Mouse (Mus musculus): ENCODE measurements around the gene Serpina7. TPM values are rescaled to one million over a fixed set of nuclear protein-coding genes. Genes with fewer than 3 reads are reported as not detected.

Gene Serpina7
- polyA plus RNA-seq (2015; fragmentation: Nextera tagmentation; extraction: Ambion mirVana) = 0.14 TPM in 1 of 2 replicates, not detected in the other

- no peaks in the 10 kb centered on the region for H3K36me3 ChIP-seq
- no peak within 1 kb of the TSS for H3K27ac ChIP-seq
- H3K9me3 ChIP-seq = no peaks in the 10 kb centered on the region
- ATAC-seq = no peak
- H3K4me3 ChIP-seq (replicated peaks) = no peak within 1 kb of the TSS
- no peaks in the 10 kb centered on the region for H3K27me3 ChIP-seq (replicated peaks)
- H3K4me1 ChIP-seq (replicated peaks) = no peaks in the 10 kb centered on the region
- H3K9ac ChIP-seq = no peak within 1 kb of the TSS
- no peak within 1 kb of the TSS for H3K4me2 ChIP-seq (replicated peaks)
Observed at GRCm38 (mm10) chrX:139085077-139085476, at the start of gene Serpina7. Gene Serpina7 (minus strand): TSS chrX:139085236.

DNA sequence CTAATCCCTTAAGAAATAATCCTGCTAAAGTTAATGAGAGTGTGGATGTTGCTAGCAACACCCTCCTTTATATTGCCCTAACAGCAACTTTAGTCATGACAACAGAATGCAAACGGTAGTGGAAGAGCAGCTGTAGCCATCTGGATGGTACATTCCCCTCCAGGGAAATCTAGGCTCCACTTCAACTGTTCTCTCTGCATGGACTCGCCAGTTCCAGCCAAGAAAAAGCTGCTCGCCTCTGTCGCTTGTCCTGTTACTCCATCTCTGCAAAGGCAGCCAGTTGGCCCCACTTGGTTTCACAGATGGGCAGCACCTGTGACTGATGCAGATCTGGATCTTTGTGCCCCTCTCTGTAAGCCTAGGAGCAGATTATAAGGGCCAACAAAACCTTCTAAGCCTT lies 49.0 kb upstream of the Serpina7 start:
- 55% methylated on average over 4 of the region's 4 CpGs for WGBS
- H3K27ac ChIP-seq = no peak overlapping the region
- no peak overlapping the region for H3K4me2 ChIP-seq (replicated peaks)
- H3K9ac ChIP-seq = no peak overlapping the region
- H3K4me1 ChIP-seq (replicated peaks) = no peaks in the 10 kb centered on the region
- H3K4me3 ChIP-seq (replicated peaks) = no peak overlapping the region
- no peak for ATAC-seq
- H3K27me3 ChIP-seq (replicated peaks) = no peaks in the 10 kb centered on the region
- H3K9me3 ChIP-seq = no peaks in the 10 kb centered on the region
- H3K36me3 ChIP-seq = no peaks in the 10 kb centered on the region

DNA sequence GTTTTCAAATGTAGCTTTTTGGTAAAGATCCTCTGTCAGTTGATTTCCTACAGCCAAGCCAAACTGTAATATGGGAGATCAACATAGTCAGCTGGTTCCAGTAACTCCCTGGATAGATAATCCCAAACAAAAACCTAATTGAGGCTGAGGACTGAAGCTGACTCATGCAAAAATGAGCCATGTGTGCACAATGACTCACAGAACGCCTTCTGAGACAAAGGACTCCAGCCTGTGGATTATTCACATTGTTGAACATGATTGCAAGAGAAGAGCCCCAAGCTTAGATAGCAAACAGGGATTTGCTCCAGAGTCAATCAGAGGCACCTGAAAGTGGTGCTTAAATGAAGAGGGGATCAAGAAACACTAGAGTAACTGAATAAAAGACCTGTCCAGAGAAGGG lies 12.2 kb upstream of the Serpina7 start:
- no peak overlapping the region for H3K4me2 ChIP-seq (replicated peaks)
- ATAC-seq = no peak
- no peaks in the 10 kb centered on the region for H3K27me3 ChIP-seq (replicated peaks)
- no peaks in the 10 kb centered on the region for H3K36me3 ChIP-seq
- H3K4me1 ChIP-seq (replicated peaks) = no peaks in the 10 kb centered on the region
- no peak overlapping the region for H3K4me3 ChIP-seq (replicated peaks)
- no peak overlapping the region for H3K27ac ChIP-seq
- H3K9ac ChIP-seq = no peak overlapping the region
- WGBS = 66% methylated on average over 1 of the region's 1 CpGs
- H3K9me3 ChIP-seq = no peaks in the 10 kb centered on the region

GRCm38 (mm10) chrX:139085943-139086342 lies 907 bp upstream of the Serpina7 start, which contains the start of gene 4930513O06Rik:
Gene 4930513O06Rik (plus strand): TSS chrX:139086243.
- H3K9me3 ChIP-seq = no peaks in the 10 kb centered on the region
- H3K4me2 ChIP-seq (replicated peaks) = no peak within 1 kb of the TSS
- H3K9ac ChIP-seq = no peak within 1 kb of the TSS
- H3K27ac ChIP-seq = no peak within 1 kb of the TSS
- H3K4me3 ChIP-seq (replicated peaks) = no peak within 1 kb of the TSS
- WGBS = 96% methylated on average over 1 of the region's 1 CpGs
- no peaks in the 10 kb centered on the region for H3K27me3 ChIP-seq (replicated peaks)
- H3K36me3 ChIP-seq = no peaks in the 10 kb centered on the region
- ATAC-seq = no peak
- H3K4me1 ChIP-seq (replicated peaks) = no peaks in the 10 kb centered on the region

DNA sequence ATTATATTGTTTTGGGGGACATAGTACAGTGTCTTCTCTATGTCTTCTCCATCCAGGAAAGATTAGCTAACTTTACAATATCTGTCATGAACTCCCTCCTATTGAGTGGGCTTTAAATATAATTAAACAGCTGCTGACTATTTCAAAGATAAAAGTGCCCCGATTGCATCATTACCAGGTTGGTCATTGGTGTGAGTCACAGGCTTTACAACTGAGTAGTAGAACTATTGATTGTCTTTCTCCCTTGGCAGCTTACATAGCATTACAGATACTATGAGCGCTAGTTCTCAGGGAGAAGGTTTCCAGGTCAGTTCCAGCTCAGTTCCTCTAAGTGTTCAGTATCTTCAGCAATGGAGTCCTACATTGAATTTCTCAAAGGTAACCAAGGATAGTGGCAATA lies 6.5 kb downstream of the Serpina7 start:
- ATAC-seq = no peak
- Histone ChIP-seq H3K36me3 (no peaks in the 10 kb centered on the region), H3K4me1 (replicated peaks) (no peaks in the 10 kb centered on the region), H3K9ac (no peak overlapping the region), H3K4me3 (replicated peaks) (no peak overlapping the region), H3K9me3 (no peaks in the 10 kb centered on the region), H3K27ac (no peak overlapping the region), H3K27me3 (replicated peaks) (no peaks in the 10 kb centered on the region), H3K4me2 (replicated peaks) (no peak overlapping the region)
- 87% methylated on average over 2 of the region's 2 CpGs for WGBS

GRCm38 (mm10) chrX:139064078-139064477 lies 21.0 kb downstream of the Serpina7 start:
- Histone ChIP-seq H3K4me1 (replicated peaks) (no peaks in the 10 kb centered on the region), H3K36me3 (no peaks in the 10 kb centered on the region), H3K9ac (no peak overlapping the region), H3K4me2 (replicated peaks) (no peak overlapping the region), H3K4me3 (replicated peaks) (no peak overlapping the region), H3K9me3 (no peaks in the 10 kb centered on the region), H3K27ac (no peak overlapping the region), H3K27me3 (replicated peaks) (no peaks in the 10 kb centered on the region)
- ATAC-seq = no peak
- 76% methylated on average over 5 of the region's 5 CpGs for WGBS

GRCm38 (mm10) chrX:139053149-139053548 lies 31.9 kb downstream of the Serpina7 start:
- Histone ChIP-seq H3K9ac (no peak overlapping the region), H3K27ac (no peak overlapping the region), H3K36me3 (no peaks in the 10 kb centered on the region), H3K4me2 (replicated peaks) (no peak overlapping the region), H3K9me3 (no peaks in the 10 kb centered on the region), H3K4me3 (replicated peaks) (no peak overlapping the region), H3K27me3 (replicated peaks) (no peaks in the 10 kb centered on the region), H3K4me1 (replicated peaks) (no peaks in the 10 kb centered on the region)
- WGBS = 59% methylated on average over 1 of the region's 1 CpGs
- no peak for ATAC-seq

DNA sequence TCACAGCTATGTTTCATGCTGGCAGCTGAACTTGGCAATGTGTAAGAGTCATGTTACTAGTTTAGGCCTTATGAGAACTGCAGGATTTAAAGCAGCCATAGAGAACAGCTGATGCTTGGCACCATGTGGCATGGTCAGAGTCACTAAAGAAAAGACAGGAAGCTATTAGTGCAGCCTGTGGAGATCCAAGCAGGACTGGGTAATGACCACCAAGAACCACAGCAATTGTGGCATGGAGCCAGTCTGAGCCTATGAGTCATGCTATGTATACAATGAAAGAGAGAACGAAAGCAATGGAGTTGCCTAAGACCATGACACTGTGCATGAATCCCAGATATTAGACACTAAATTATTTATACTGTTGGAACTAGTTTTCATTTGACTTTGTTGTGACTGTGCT lies 33.1 kb downstream of the Serpina7 start:
- Histone ChIP-seq H3K36me3 (no peaks in the 10 kb centered on the region), H3K27me3 (replicated peaks) (no peaks in the 10 kb centered on the region), H3K27ac (no peak overlapping the region), H3K4me2 (replicated peaks) (no peak overlapping the region), H3K4me1 (replicated peaks) (no peaks in the 10 kb centered on the region), H3K9ac (no peak overlapping the region), H3K4me3 (replicated peaks) (no peak overlapping the region), H3K9me3 (no peaks in the 10 kb centered on the region)
- ATAC-seq = no peak
- WGBS = 50% methylated on average over 1 of the region's 1 CpGs

GRCm38 (mm10) chrX:139041148-139041547 lies 43.9 kb downstream of the Serpina7 start:
- WGBS = 84% methylated on average over 1 of the region's 1 CpGs
- no peak for ATAC-seq
- Histone ChIP-seq H3K4me3 (replicated peaks) (no peak overlapping the region), H3K9ac (no peak overlapping the region), H3K4me2 (replicated peaks) (no peak overlapping the region), H3K27ac (no peak overlapping the region), H3K36me3 (no peaks in the 10 kb centered on the region), H3K27me3 (replicated peaks) (no peaks in the 10 kb centered on the region), H3K9me3 (no peaks in the 10 kb centered on the region), H3K4me1 (replicated peaks) (no peaks in the 10 kb centered on the region)

- WGBS = 70% methylated on average over 2 of the region's 2 CpGs
Observed at GRCm38 (mm10) chrX:139039314-139039713, 45.7 kb downstream of the Serpina7 start.

DNA sequence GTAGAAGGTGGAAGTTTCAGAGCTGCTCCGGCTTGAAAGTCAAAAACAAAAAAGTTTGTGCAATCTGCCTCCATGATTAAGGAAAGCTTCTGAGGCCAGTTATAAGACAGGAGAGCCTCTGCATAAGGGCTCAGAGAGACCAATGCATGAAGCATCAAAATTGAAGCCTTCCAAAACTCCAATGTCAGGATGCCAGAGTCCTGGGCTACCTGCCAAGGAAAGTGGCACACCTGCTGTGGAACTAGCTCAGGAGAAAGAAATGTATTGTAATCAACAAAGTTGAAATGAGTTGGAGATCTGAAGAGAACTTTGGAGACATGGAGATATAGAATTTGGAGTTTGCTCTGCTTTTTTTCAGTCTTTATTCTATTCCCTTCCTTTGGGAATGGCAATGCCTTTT lies 47.4 kb downstream of the Serpina7 start:
- Histone ChIP-seq H3K4me3 (replicated peaks) (no peak overlapping the region), H3K4me2 (replicated peaks) (no peak overlapping the region), H3K36me3 (no peaks in the 10 kb centered on the region), H3K27ac (no peak overlapping the region), H3K27me3 (replicated peaks) (no peaks in the 10 kb centered on the region), H3K9ac (no peak overlapping the region), H3K9me3 (no peaks in the 10 kb centered on the region), H3K4me1 (replicated peaks) (no peaks in the 10 kb centered on the region)
- ATAC-seq = no peak
- 96% methylated on average over 1 of the region's 1 CpGs for WGBS

More at GRCm38 (mm10) chrX:139039314-139039713, 45.7 kb downstream of the Serpina7 start:
- H3K4me1 ChIP-seq (replicated peaks) = no peaks in the 10 kb centered on the region
- no peak overlapping the region for H3K4me2 ChIP-seq (replicated peaks)
- H3K9me3 ChIP-seq = no peaks in the 10 kb centered on the region
- no peaks in the 10 kb centered on the region for H3K36me3 ChIP-seq
- ATAC-seq = no peak
- no peak overlapping the region for H3K9ac ChIP-seq
- H3K27ac ChIP-seq = no peak overlapping the region
- no peaks in the 10 kb centered on the region for H3K27me3 ChIP-seq (replicated peaks)
- H3K4me3 ChIP-seq (replicated peaks) = no peak overlapping the region
